ENCODE assay signal across 8 mouse cellular contexts in the genomic region with DNA sequence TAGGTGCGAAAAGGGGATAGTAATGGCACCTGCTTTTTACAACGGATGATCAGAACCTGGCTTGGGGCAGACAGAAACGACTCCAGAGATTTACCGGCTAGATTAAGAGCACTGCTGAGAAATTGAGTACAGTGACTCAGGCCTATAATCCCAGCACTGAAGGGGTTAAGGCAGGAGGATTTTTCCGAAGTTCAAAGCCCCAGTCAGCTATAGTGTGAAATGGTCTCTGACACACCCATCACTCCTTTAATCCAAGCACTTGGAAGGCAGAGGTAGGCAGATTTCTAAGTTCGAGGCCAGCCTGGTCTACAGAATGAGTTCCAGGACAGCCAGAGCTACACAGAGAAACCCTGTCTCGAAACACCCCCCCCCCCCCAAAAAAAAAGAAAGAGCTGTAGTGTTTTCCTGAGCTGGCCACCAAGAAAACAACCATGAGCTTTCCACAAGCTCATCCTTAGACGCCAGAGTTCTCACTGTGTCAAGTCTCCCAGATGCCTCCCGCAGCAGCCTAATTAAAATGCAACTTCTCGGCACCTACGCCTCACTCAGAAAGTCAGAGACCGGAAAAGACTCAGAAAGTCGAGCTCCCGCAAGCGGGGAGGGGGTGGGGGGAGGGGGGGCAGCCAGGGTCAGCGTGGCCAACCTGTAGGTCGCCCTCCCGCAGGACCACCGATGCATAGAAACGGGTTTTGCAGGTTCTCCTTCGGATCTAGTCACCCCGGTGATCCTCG. TPM values are rescaled to one million over a fixed set of nuclear protein-coding genes. Genes with fewer than 3 reads are reported as not detected.
DNase-seq lines count a peak whose midpoint lies in the region; ATAC-seq and TF ChIP-seq lines count a peak whose summit lies in the region.

No protein-coding gene starts in this region.

- WGBS in heart, embryonic 14.5 days, result 15% methylated on average over 23 of the region's 23 CpGs
- 19% methylated on average over 23 of the region's 23 CpGs for WGBS in forebrain, embryonic 10.5 days
- WGBS in liver, embryonic 12.5 days (ENCODE audit: insufficient replicate concordance), result 10% methylated on average over 22 of the region's 23 CpGs

- peak overlapping the region; percentile 75 for H3K9ac ChIP-seq in heart, embryonic 14.5 days (ENCODE audit: low read length)
- H3K9ac ChIP-seq in ES-E14 (ENCODE audit: insufficient read depth, low read depth, low read length, poor library complexity, severe bottlenecking), result peak overlapping the region; percentile 67
- H3K9ac ChIP-seq in liver, embryonic 12.5 days, result peak overlapping the region; percentile 73

- no peaks in the 10 kb centered on the region for H3K36me3 ChIP-seq in heart, embryonic 14.5 days (ENCODE audit: control insufficient read depth, insufficient read depth, low read length)
- H3K36me3 ChIP-seq in ES-E14 (ENCODE audit: control insufficient read depth, insufficient read depth, low read length, poor library complexity, severe bottlenecking), result no peaks in the 10 kb centered on the region
- no peaks in the 10 kb centered on the region for H3K36me3 ChIP-seq in forebrain, embryonic 10.5 days (replicated peaks)
- peaks cover 11% of the 10 kb centered on the region for H3K36me3 ChIP-seq in liver, embryonic 12.5 days

- in situ Hi-C loops in ES-E14 (cut with MboI; ENCODE audit: low sequenced_read_pairs in 2 of 2, unreplicated experiment in 2 of 2), result no loop called here

- H3K4me2 ChIP-seq in heart, embryonic 14.5 days (ENCODE audit: low read length), result peak overlapping the region; percentile 80
- H3K4me2 ChIP-seq in liver, embryonic 12.5 days, result peak overlapping the region; percentile 88

- H3K27ac ChIP-seq in heart, embryonic 14.5 days (replicated peaks in 1 of 2; ENCODE audit: control insufficient read depth in 1 of 2, insufficient read depth in 1 of 2, low read depth in 2 of 2, low read length in 2 of 2), result peak overlapping the region; percentile 15 to 46; a peak in 2 of 4 replicates
- H3K27ac ChIP-seq in ES-E14 (ENCODE audit: insufficient read depth, low read depth, low read length, poor library complexity, severe bottlenecking), result peak overlapping the region; percentile 26
- peak overlapping the region; percentile 88 for H3K27ac ChIP-seq in forebrain, embryonic 10.5 days
- peak overlapping the region; percentile 76 for H3K27ac ChIP-seq in liver, embryonic 12.5 days

- no peaks in the 10 kb centered on the region for H3K9me3 ChIP-seq in heart, embryonic 14.5 days (ENCODE audit: control insufficient read depth, low read length)
- H3K9me3 ChIP-seq in ES-E14 (ENCODE audit: control insufficient read depth, insufficient read depth, low read depth, low read length), result no peaks in the 10 kb centered on the region
- no peaks in the 10 kb centered on the region for H3K9me3 ChIP-seq in forebrain, embryonic 10.5 days
- H3K9me3 ChIP-seq in liver, embryonic 12.5 days (replicated peaks), result no peaks in the 10 kb centered on the region

- H3K27me3 ChIP-seq in heart, embryonic 14.5 days (ENCODE audit: control insufficient read depth, insufficient read depth, low read length), result no peaks in the 10 kb centered on the region
- no peaks in the 10 kb centered on the region for H3K27me3 ChIP-seq in forebrain, embryonic 10.5 days (ENCODE audit: poor library complexity, severe bottlenecking)
- H3K27me3 ChIP-seq in liver, embryonic 12.5 days (replicated peaks), result no peaks in the 10 kb centered on the region

- no peak for DNase-seq in heart, adult 18-20 months
- no peak for DNase-seq in ES-E14 (ENCODE audit: low read depth, low spot score)
- DNase-seq in forebrain, embryonic 10.5 days (ENCODE audit: extremely low spot score, low spot score), result peak; percentile 43
- DNase-seq in retina, postnatal 1 day, result peak; percentile 45

- H3K4me1 ChIP-seq in heart, embryonic 14.5 days (ENCODE audit: control insufficient read depth in 2 of 2, insufficient read depth in 2 of 2, low read length in 2 of 2), result no peaks in the 10 kb centered on the region
- peaks cover 3 to 11% of the 10 kb centered on the region in 2 experiments; a peak in 1 of 4 replicates for H3K4me1 ChIP-seq in ES-E14 (ENCODE audit: control insufficient read depth in 2 of 2, insufficient read depth in 2 of 2, low read length in 2 of 2, poor library complexity in 1 of 2)
- peaks cover 18% of the 10 kb centered on the region for H3K4me1 ChIP-seq in forebrain, embryonic 10.5 days
- H3K4me1 ChIP-seq in liver, embryonic 12.5 days, result peaks cover 34% of the 10 kb centered on the region

- 0 out of 2 replicates have a peak, but pooled peaks have one; percentile 2 for ATAC-seq in heart, embryonic 14.5 days (ENCODE audit: insufficient number of reproducible peaks, insufficient read depth, low FRiP score, low read depth)
- ATAC-seq in liver, embryonic 12.5 days, result peak; percentile 43
- ATAC-seq in activated CD4-positive, CD25-positive, alpha-beta regulatory T cell, adult 4 months, result no peak
- no peak for ATAC-seq in CD4-positive, CD25-positive, alpha-beta regulatory T cell, adult 4 months

- peak overlapping the region; percentile 57 for H3K4me3 ChIP-seq in heart, embryonic 14.5 days (ENCODE audit: control insufficient read depth in 1 of 2, insufficient read depth in 1 of 2, low read depth in 1 of 2, low read length in 2 of 2)
- peak overlapping the region; percentile 70 to 79 for H3K4me3 ChIP-seq in ES-E14 (ENCODE audit: insufficient read depth in 1 of 2, low read depth in 1 of 2, low read length in 2 of 2, poor library complexity in 1 of 2, severe bottlenecking in 1 of 2)
- H3K4me3 ChIP-seq in forebrain, embryonic 10.5 days, result peak overlapping the region; percentile 62
- peak overlapping the region; percentile 66 for H3K4me3 ChIP-seq in liver, embryonic 12.5 days

TF ChIP-seq in ES-E14, 5 proteins besides CTCF, POLR2A, EP300 and RAD21:
- no peak for TF ChIP-seq MAFK (IDR thresholded peaks at IDR 0.05; ENCODE audit: insufficient read depth, low read depth, low read length)
- TF ChIP-seq ZNF384 (IDR thresholded peaks at IDR 0.05; ENCODE audit: low read depth, low read length), result no peak
- TF ChIP-seq ZC3H11A (IDR thresholded peaks at IDR 0.05; ENCODE audit: borderline replicate concordance, low read depth, low read length), result no peak
- TF ChIP-seq HCFC1 (IDR thresholded peaks at IDR 0.05; ENCODE audit: borderline replicate concordance, insufficient read depth, low read length), result no peak
- no peak for TF ChIP-seq CHD2 (IDR thresholded peaks at IDR 0.05; ENCODE audit: low read depth, low read length)

RNA-seq across cellular contexts. Expression of a gene that starts 0.8 kb away (rescaled TPM):
- polyA plus RNA-seq in heart, embryonic 14.5 days (2014; fragmentation: Nextera tagmentation; extraction: Ambion mirVana), result 4.3 and 5.5 TPM in 2 replicates
- 10 to 100 TPM in 1 of 2 experiments, 1 to 10 TPM in 1; 9.4 to 13.8 TPM for total RNA-seq in heart, adult 18-20 months (2021)
- 4.0 and 4.6 TPM in 2 replicates for total RNA-seq in ES-E14 (2012; rRNA removed)
- 3.7 TPM in 2 replicates for polyA plus RNA-seq in forebrain, embryonic 10.5 days (2016; fragmentation: Nextera tagmentation; extraction: Ambion mirVana)
- 6.7 and 6.9 TPM in 2 replicates for polyA plus RNA-seq in liver, embryonic 12.5 days (2016; fragmentation: Nextera tagmentation; extraction: Ambion mirVana)
- 100 to 1,000 TPM; 111 to 118 TPM for polyA plus RNA-seq in activated CD4-positive, CD25-positive, alpha-beta regulatory T cell, adult 4 months (2017; shearing (Covaris generic))
- polyA plus RNA-seq in CD4-positive, CD25-positive, alpha-beta regulatory T cell, adult 4 months (2017; shearing (Covaris generic)), result 100 to 1,000 TPM; 121 to 171 TPM

RNA-seq across cellular contexts. Expression of a gene that starts 35.3 kb away (rescaled TPM):
- 29.5 and 32.6 TPM in 2 replicates for polyA plus RNA-seq in heart, embryonic 14.5 days (2014; fragmentation: Nextera tagmentation; extraction: Ambion mirVana)
- 10 to 100 TPM; 25.4 to 29.4 TPM for total RNA-seq in heart, adult 18-20 months (2021)
- 27.4 and 30.5 TPM in 2 replicates for total RNA-seq in ES-E14 (2012; rRNA removed)
- polyA plus RNA-seq in forebrain, embryonic 10.5 days (2016; fragmentation: Nextera tagmentation; extraction: Ambion mirVana), result 34.0 and 37.2 TPM in 2 replicates
- polyA plus RNA-seq in liver, embryonic 12.5 days (2016; fragmentation: Nextera tagmentation; extraction: Ambion mirVana), result 15.0 and 15.6 TPM in 2 replicates
- polyA plus RNA-seq in activated CD4-positive, CD25-positive, alpha-beta regulatory T cell, adult 4 months (2017; shearing (Covaris generic)), result 10 to 100 TPM; 94.9 to 96.7 TPM
- 100 to 1,000 TPM; 138 to 145 TPM for polyA plus RNA-seq in CD4-positive, CD25-positive, alpha-beta regulatory T cell, adult 4 months (2017; shearing (Covaris generic))

Comparison
In these comparisons a context has a peak if more than half of its experiments do, and no peak if none do; other contexts are left out.
1. ATAC-seq: peak in heart, embryonic 14.5 days (single experiment) and liver, embryonic 12.5 days (single experiment); none in activated CD4-positive, CD25-positive, alpha-beta regulatory T cell, adult 4 months (single experiment) and CD4-positive, CD25-positive, alpha-beta regulatory T cell, adult 4 months (single experiment).
2. H3K27ac ChIP-seq: peak in every context shown above with its lines; median percentile 88 in forebrain, embryonic 10.5 days; 76 in liver, embryonic 12.5 days; 30 in heart, embryonic 14.5 days; 26 in ES-E14.
3. DNase-seq: peak in forebrain, embryonic 10.5 days (single experiment) and retina, postnatal 1 day (single experiment); none in heart, adult 18-20 months (0 of 2) and ES-E14 (single experiment).
4. RNA of a gene that starts 0.8 kb away (polyA plus RNA-seq): 121 to 171 TPM in CD4-positive, CD25-positive, alpha-beta regulatory T cell, adult 4 months and 111 to 118 TPM in activated CD4-positive, CD25-positive, alpha-beta regulatory T cell, adult 4 months; 6.7 to 6.9 TPM in liver, embryonic 12.5 days, 4.3 to 5.5 TPM in heart, embryonic 14.5 days and 3.7 TPM in forebrain, embryonic 10.5 days; every median in the first group is over 10 times any median in the second.
5. Peak in every context shown above with its lines, with median percentiles within 50 percentile points of each other: H3K4me3 ChIP-seq and H3K9ac ChIP-seq.